Mouse (Mus musculus) lung, adult 18-20 months (tissue): ENCODE measurements around the gene Smbd1.

Experiments used
- DNase-seq, 2 experiments: peaks; one replicate each; pipeline ENCODE4 v3.0.0; 2022; ENCODE audit warnings: mixed read lengths in 2 of 2

Gene Smbd1

GRCm38 (mm10) chr16:32810321-32810720, at the start of gene Smbd1:
Gene Smbd1 (minus strand): TSS chr16:32810477.
- DNase-seq: no peak

GRCm38 (mm10) chr16:32858771-32859636, 48.7 kb upstream of the Smbd1 start:
- DNase-seq: peak; percentile 67 to 74

- no peak for DNase-seq
Observed at GRCm38 (mm10) chr16:32858356-32858755, 48.1 kb upstream of the Smbd1 start.

- no peak for DNase-seq
Observed at GRCm38 (mm10) chr16:32856751-32857150, 46.5 kb upstream of the Smbd1 start.

GRCm38 (mm10) chr16:32854050-32854571, 43.8 kb upstream of the Smbd1 start:
- no peak for DNase-seq

- no peak for DNase-seq
Observed at GRCm38 (mm10) chr16:32853492-32854049, 43.3 kb upstream of the Smbd1 start.

GRCm38 (mm10) chr16:32849042-32849830, 39.0 kb upstream of the Smbd1 start:
- peak; percentile 51 to 64 for DNase-seq

GRCm38 (mm10) chr16:32847103-32847502, 36.8 kb upstream of the Smbd1 start:
- no peak for DNase-seq

- DNase-seq: no peak
Observed at GRCm38 (mm10) chr16:32831501-32831900, 21.2 kb upstream of the Smbd1 start.

GRCm38 (mm10) chr16:32829104-32829503, 18.8 kb upstream of the Smbd1 start:
- no peak for DNase-seq

- DNase-seq: no peak
Observed at GRCm38 (mm10) chr16:32826521-32826920, 16.2 kb upstream of the Smbd1 start.

GRCm38 (mm10) chr16:32825380-32825779, 15.1 kb upstream of the Smbd1 start:
- no peak for DNase-seq

- DNase-seq: no peak
Observed at GRCm38 (mm10) chr16:32824061-32824460, 13.8 kb upstream of the Smbd1 start.

- DNase-seq: no peak
Observed at GRCm38 (mm10) chr16:32823487-32823886, 13.2 kb upstream of the Smbd1 start.

- DNase-seq: no peak
Observed at GRCm38 (mm10) chr16:32822881-32823280, 12.6 kb upstream of the Smbd1 start.

GRCm38 (mm10) chr16:32822450-32822827, 12.2 kb upstream of the Smbd1 start:
- DNase-seq: peak; percentile 66 to 78

- DNase-seq: peak; percentile 50 to 73
Observed at GRCm38 (mm10) chr16:32821772-32822449, 11.6 kb upstream of the Smbd1 start.

- DNase-seq: no peak
Observed at GRCm38 (mm10) chr16:32818441-32818840, 8.2 kb upstream of the Smbd1 start.

- DNase-seq: peak; percentile 42 to 60
Observed at GRCm38 (mm10) chr16:32818036-32818435, 7.8 kb upstream of the Smbd1 start.

- peak in 1 of 2 experiments; percentile 30 for DNase-seq
Observed at GRCm38 (mm10) chr16:32815160-32815605, 4.9 kb upstream of the Smbd1 start.

GRCm38 (mm10) chr16:32814539-32814938, 4.3 kb upstream of the Smbd1 start:
- peak; percentile 49 to 73 for DNase-seq

GRCm38 (mm10) chr16:32813771-32814170, 3.5 kb upstream of the Smbd1 start:
- DNase-seq: no peak
